Mouse (Mus musculus): ENCODE data around the gene Ints3. TPM values are rescaled to one million over a fixed set of nuclear protein-coding genes. Genes with fewer than 3 reads are reported as not detected.

Gene Ints3
- total and polyA plus RNA-seq, 2 experiments = 8.9 to 12.4 TPM

DNA sequence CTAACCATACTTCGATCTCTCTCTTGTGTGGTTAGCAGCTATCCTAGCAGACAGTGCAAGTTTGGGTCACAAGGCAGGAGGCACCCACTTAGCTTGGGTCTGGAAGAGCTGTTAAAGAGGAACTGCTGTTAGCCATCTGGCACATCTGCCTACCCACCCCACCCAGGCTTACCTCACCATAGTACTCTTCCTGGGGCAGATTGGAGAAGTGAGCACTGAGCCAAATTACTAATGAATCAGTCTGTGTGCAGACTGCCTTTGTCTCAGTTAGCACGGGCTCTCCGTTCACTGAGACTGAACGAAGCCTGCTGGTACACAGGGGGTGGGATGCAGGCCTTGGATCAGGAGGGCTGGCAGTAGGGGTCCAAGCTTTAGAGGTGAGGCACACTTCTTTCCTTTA lies 49.7 kb downstream of the Ints3 start:
- 89% methylated on average over 4 of the region's 4 CpGs for WGBS
- no peak for DNase-seq (ENCODE audit: extremely low read depth, low read depth, low spot score)
- Histone ChIP-seq H3K9ac (ENCODE audit: low read depth, low read length) (no peak overlapping the region), H3K36me3 (ENCODE audit: control insufficient read depth, insufficient read depth, low read length) (no peaks in the 10 kb centered on the region), H3K27me3 (ENCODE audit: control insufficient read depth, insufficient read depth, low read length) (no peaks in the 10 kb centered on the region), H3K79me2 (ENCODE audit: control insufficient read depth, insufficient read depth, low read length) (no peaks in the 10 kb centered on the region), H3K27ac (replicated peaks; ENCODE audit: insufficient read depth, low read depth, low read length) (no peak overlapping the region), H3K4me1 (ENCODE audit: control insufficient read depth, insufficient read depth, low read length) (no peaks in the 10 kb centered on the region), H3K4me3 (ENCODE audit: insufficient read depth, low read depth, low read length) (no peak overlapping the region)
- no peak for TF ChIP-seq CTCF (IDR thresholded peaks at IDR 0.05; ENCODE audit: low read depth, low read length)
- no peak for TF ChIP-seq POLR2A (IDR thresholded peaks at IDR 0.05; ENCODE audit: extremely low read depth, insufficient read depth, low read length)

DNA sequence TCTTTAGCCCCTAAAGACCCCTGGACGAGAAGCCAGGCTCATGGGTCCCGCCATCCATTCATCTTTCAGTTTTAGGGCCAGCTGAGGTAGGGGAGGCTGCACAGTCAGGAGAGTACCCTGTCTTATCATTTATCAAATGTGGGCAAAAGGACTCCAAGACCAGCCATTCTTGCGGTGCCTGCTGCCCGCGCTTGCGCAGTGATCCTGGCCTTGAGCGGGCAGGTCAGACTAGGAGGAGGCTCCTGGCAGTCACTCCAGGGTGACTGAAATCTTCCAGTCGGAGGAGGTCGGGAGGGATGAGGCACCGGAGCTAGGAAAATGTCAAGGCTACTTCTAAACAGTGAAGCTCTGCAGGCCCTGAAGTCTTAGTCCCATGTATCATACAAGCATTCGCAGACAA lies 51.7 kb downstream of the Ints3 start:
- Histone ChIP-seq H3K79me2 (ENCODE audit: control insufficient read depth, insufficient read depth, low read length) (no peaks in the 10 kb centered on the region), H3K9ac (ENCODE audit: low read depth, low read length) (no peak overlapping the region), H3K27ac (replicated peaks; ENCODE audit: insufficient read depth, low read depth, low read length) (no peak overlapping the region), H3K27me3 (ENCODE audit: control insufficient read depth, insufficient read depth, low read length) (no peaks in the 10 kb centered on the region), H3K4me1 (ENCODE audit: control insufficient read depth, insufficient read depth, low read length) (no peaks in the 10 kb centered on the region), H3K36me3 (ENCODE audit: control insufficient read depth, insufficient read depth, low read length) (no peaks in the 10 kb centered on the region), H3K4me3 (ENCODE audit: insufficient read depth, low read depth, low read length) (no peak overlapping the region)
- TF ChIP-seq CTCF (IDR thresholded peaks at IDR 0.05; ENCODE audit: low read depth, low read length) = no peak
- no peak for TF ChIP-seq POLR2A (IDR thresholded peaks at IDR 0.05; ENCODE audit: extremely low read depth, insufficient read depth, low read length)
- 71% methylated on average over 11 of the region's 11 CpGs for WGBS
- no peak for DNase-seq (ENCODE audit: extremely low read depth, low read depth, low spot score)

DNA sequence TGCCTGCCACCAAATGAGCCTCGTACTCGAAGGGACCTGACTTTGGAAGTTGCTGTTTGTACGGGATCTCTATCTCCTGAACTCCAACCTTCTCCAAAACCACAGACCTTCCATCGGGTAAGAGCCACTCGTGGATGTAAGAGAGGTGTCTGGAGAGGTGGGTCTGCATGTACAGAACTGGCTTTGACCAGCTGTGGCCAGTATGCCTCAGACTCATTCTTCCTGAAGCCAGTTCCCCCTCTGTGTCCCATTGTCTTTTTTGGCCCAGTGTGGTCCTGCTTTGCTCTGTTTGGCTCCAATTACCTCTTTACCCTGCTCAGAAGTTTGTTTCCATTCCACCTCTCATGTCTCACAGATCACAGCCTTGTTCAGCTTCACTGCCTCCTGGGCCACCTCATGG lies 54.9 kb downstream of the Ints3 start:
- TF ChIP-seq CTCF (IDR thresholded peaks at IDR 0.05; ENCODE audit: low read depth, low read length) (no peak), POLR2A (IDR thresholded peaks at IDR 0.05; ENCODE audit: extremely low read depth, insufficient read depth, low read length) (no peak)
- WGBS = 90% methylated on average over 5 of the region's 5 CpGs
- no peak overlapping the region for H3K27ac ChIP-seq (replicated peaks; ENCODE audit: insufficient read depth, low read depth, low read length)
- H3K4me3 ChIP-seq (ENCODE audit: insufficient read depth, low read depth, low read length) = no peak overlapping the region
- no peaks in the 10 kb centered on the region for H3K4me1 ChIP-seq (ENCODE audit: control insufficient read depth, insufficient read depth, low read length)
- no peaks in the 10 kb centered on the region for H3K36me3 ChIP-seq (ENCODE audit: control insufficient read depth, insufficient read depth, low read length)
- H3K27me3 ChIP-seq (ENCODE audit: control insufficient read depth, insufficient read depth, low read length) = no peaks in the 10 kb centered on the region
- H3K79me2 ChIP-seq (ENCODE audit: control insufficient read depth, insufficient read depth, low read length) = no peaks in the 10 kb centered on the region
- DNase-seq (ENCODE audit: extremely low read depth, low read depth, low spot score) = no peak
- no peak overlapping the region for H3K9ac ChIP-seq (ENCODE audit: low read depth, low read length)

DNA sequence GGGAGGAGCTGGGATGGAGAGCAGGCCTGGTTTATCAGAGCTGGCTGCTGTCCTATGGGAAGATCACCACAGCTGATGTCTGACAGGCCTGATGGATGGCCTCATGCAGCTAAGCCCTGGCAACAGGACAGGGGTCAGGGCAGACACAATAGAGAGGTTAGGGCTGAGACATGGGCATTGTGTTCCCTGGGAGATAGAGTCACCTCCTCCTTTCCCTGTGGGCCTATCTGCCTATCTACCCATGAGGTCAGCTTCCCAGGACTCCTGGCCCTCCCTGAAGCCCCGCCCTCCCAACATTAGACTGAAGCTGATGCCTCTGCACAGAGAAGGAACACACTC lies 57.2 kb downstream of the Ints3 start:
- H3K36me3 ChIP-seq (ENCODE audit: control insufficient read depth, insufficient read depth, low read length) = no peaks in the 10 kb centered on the region
- no peak overlapping the region for H3K9ac ChIP-seq (ENCODE audit: low read depth, low read length)
- 93% methylated on average over 1 of the region's 1 CpGs for WGBS
- TF ChIP-seq CTCF (IDR thresholded peaks at IDR 0.05; ENCODE audit: low read depth, low read length) (no peak), POLR2A (IDR thresholded peaks at IDR 0.05; ENCODE audit: extremely low read depth, insufficient read depth, low read length) (no peak)
- no peak overlapping the region for H3K27ac ChIP-seq (replicated peaks; ENCODE audit: insufficient read depth, low read depth, low read length)
- no peak for DNase-seq (ENCODE audit: extremely low read depth, low read depth, low spot score)
- no peak overlapping the region for H3K4me3 ChIP-seq (ENCODE audit: insufficient read depth, low read depth, low read length)
- H3K4me1 ChIP-seq (ENCODE audit: control insufficient read depth, insufficient read depth, low read length) = 0 out of 2 replicates have a peak, but pooled peaks cover 2% of the 10 kb centered on the region
- no peaks in the 10 kb centered on the region for H3K79me2 ChIP-seq (ENCODE audit: control insufficient read depth, insufficient read depth, low read length)
- H3K27me3 ChIP-seq (ENCODE audit: control insufficient read depth, insufficient read depth, low read length) = no peaks in the 10 kb centered on the region

GRCm38 (mm10) chr3:90375562-90376246 lies 57.7 kb downstream of the Ints3 start:
- no peak for TF ChIP-seq POLR2A (IDR thresholded peaks at IDR 0.05; ENCODE audit: extremely low read depth, insufficient read depth, low read length)
- no peak for TF ChIP-seq CTCF (IDR thresholded peaks at IDR 0.05; ENCODE audit: low read depth, low read length)
- Histone ChIP-seq H3K36me3 (ENCODE audit: control insufficient read depth, insufficient read depth, low read length) (no peaks in the 10 kb centered on the region), H3K79me2 (ENCODE audit: control insufficient read depth, insufficient read depth, low read length) (no peaks in the 10 kb centered on the region), H3K27me3 (ENCODE audit: control insufficient read depth, insufficient read depth, low read length) (no peaks in the 10 kb centered on the region), H3K4me3 (ENCODE audit: insufficient read depth, low read depth, low read length) (no peak overlapping the region), H3K27ac (replicated peaks; ENCODE audit: insufficient read depth, low read depth, low read length) (no peak overlapping the region), H3K4me1 (ENCODE audit: control insufficient read depth, insufficient read depth, low read length) (0 out of 2 replicates have a peak, but pooled peaks cover 2% of the 10 kb centered on the region), H3K9ac (ENCODE audit: low read depth, low read length) (no peak overlapping the region)
- WGBS = 87% methylated on average over 3 of the region's 3 CpGs
- DNase-seq (ENCODE audit: extremely low read depth, low read depth, low spot score) = peak; percentile 14

DNA sequence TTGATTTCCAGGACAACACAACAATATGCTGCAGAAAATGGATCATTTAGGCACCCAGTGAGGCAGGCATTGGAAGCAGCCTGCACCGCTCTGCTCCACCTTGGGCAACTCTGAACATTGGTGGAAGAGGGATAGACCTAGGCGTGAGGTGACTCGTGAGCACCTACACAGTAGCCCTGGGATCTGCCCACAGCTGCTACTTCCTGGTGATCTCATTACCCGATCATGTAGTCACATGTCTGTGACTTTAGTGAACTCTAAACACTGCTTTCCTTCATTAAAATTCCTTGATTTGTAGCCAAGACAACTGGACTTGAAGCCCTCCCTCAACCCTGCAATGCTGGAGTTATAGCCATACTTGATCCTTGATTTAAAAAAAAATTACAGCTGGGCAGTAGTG lies 59.1 kb downstream of the Ints3 start:
- Histone ChIP-seq H3K9ac (ENCODE audit: low read depth, low read length) (no peak overlapping the region), H3K4me1 (ENCODE audit: control insufficient read depth, insufficient read depth, low read length) (0 out of 2 replicates have a peak, but pooled peaks cover 2% of the 10 kb centered on the region), H3K4me3 (ENCODE audit: insufficient read depth, low read depth, low read length) (no peak overlapping the region), H3K79me2 (ENCODE audit: control insufficient read depth, insufficient read depth, low read length) (no peaks in the 10 kb centered on the region), H3K27ac (replicated peaks; ENCODE audit: insufficient read depth, low read depth, low read length) (no peak overlapping the region), H3K36me3 (ENCODE audit: control insufficient read depth, insufficient read depth, low read length) (no peaks in the 10 kb centered on the region), H3K27me3 (ENCODE audit: control insufficient read depth, insufficient read depth, low read length) (no peaks in the 10 kb centered on the region)
- DNase-seq (ENCODE audit: extremely low read depth, low read depth, low spot score) = peak; percentile 12
- WGBS = 78% methylated on average over 4 of the region's 4 CpGs
- TF ChIP-seq CTCF (IDR thresholded peaks at IDR 0.05; ENCODE audit: low read depth, low read length) = no peak
- TF ChIP-seq POLR2A (IDR thresholded peaks at IDR 0.05; ENCODE audit: extremely low read depth, insufficient read depth, low read length) = no peak

Data from liver, adult 2 months (tissue).